Mouse (Mus musculus) heart, embryonic 13.5 days (tissue): ENCODE data around the gene Gm42957. TPM values are rescaled to one million over a fixed set of nuclear protein-coding genes. Genes with fewer than 3 reads are reported as not detected.

Experiments
- ATAC-seq: fragments of 200-750 bp; cut with Nextera tagmentation; 2 replicates; pipeline ENCODE4 v1.8.0; 2017; ENCODE audit warnings: moderate TSS enrichment; ENCODE audit not compliant: insufficient number of reproducible peaks, low FRiP score, low TSS enrichment; ENCODE audit errors: extremely low read depth
- H3K27ac ChIP-seq: fragments of 300-500 bp; sonication (generic); replicated peaks from 2 replicates; pipeline ENCODE4 v1.5.1; 2015; ENCODE audit warnings: moderate library complexity, mild to moderate bottlenecking, inconsistent platforms
- H3K27me3 ChIP-seq: fragments of 300-500 bp; sonication (generic); replicated peaks from 2 replicates; pipeline ENCODE4 v1.6.1; 2015; ENCODE audit warnings: mild to moderate bottlenecking, inconsistent platforms
- H3K36me3 ChIP-seq: fragments of 300-500 bp; sonication (generic); 2 replicates; pipeline ENCODE4 v1.6.1; 2015; ENCODE audit warnings: mild to moderate bottlenecking, inconsistent platforms
- H3K4me1 ChIP-seq: fragments of 300-500 bp; sonication (generic); 2 replicates; pipeline ENCODE4 v1.6.1; 2015; ENCODE audit warnings: inconsistent platforms
- H3K4me2 ChIP-seq: fragments of 300-500 bp; sonication (generic); 2 replicates; pipeline ENCODE4 v1.6.1; 2015; ENCODE audit warnings: inconsistent platforms, mild to moderate bottlenecking, moderate library complexity
- H3K4me3 ChIP-seq: fragments of 300-500 bp; sonication (generic); 2 replicates; pipeline ENCODE4 v1.5.1; 2015; ENCODE audit warnings: moderate library complexity, mild to moderate bottlenecking, inconsistent platforms
- H3K9ac ChIP-seq: fragments of 300-500 bp; sonication (generic); 2 replicates; pipeline ENCODE4 v1.6.1; 2015; ENCODE audit warnings: inconsistent platforms, mild to moderate bottlenecking, moderate library complexity
- H3K9me3 ChIP-seq: fragments of 300-500 bp; sonication (generic); 2 replicates; pipeline ENCODE4 v1.6.1; 2016; ENCODE audit warnings: inconsistent platforms
- WGBS: fragments of 180-500 bp; shearing (Covaris S2); methylation state at CpG from one replicate; pipeline ENCODE4 v1.1.7; 2015; ENCODE audit warnings: mixed read lengths; 5-methylcytosine and 5-hydroxymethylcytosine counted together
- polyA plus RNA-seq: library from polyadenylated mRNA; unstranded; fragments of >200 nt; fragmentation: Nextera tagmentation; extraction: Ambion mirVana; gene quantifications from 2 replicates; pipeline ENCODE4 v1.2.1, GENCODE M21; 2015

Gene Gm42957
- polyA plus RNA-seq, 1 experiment from 2014 or later = 0.05 TPM

DNA sequence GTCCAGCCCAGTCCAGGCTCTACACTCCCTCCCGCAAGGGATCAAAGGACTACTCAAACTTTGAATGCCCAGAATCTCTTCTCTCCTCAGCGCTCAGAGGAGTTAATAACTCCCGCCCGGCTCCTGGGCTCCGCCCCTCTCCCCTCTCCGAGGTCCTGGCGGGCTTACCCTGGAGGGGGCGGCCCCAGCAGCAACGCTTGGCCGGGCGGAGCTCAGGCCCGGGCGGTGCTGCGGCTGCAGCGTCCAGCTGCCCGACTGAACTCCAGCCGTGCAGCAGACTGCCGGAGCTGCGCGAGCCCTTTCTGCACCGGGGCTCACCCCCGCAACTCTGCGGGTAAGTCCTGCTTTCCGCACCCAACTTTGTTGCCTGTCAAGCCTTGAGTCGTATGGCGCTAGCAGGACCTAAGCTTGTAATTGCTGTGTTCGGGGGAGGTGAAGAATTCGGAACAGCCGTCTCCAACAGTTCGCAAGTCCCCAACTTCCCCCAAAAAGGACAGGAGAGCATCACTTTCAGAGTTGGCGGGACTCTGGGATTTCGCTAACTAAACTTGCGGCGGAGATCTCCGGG is 61.0 kb downstream of the Gm42957 start, which contains the start of gene Pias3:
Gene Pias3, plus strand, starts transcription at position 187 of the 568 bp plus-strand sequence.
- no peaks in the 10 kb centered on the region for H3K27me3 ChIP-seq
- peak within 1 kb of the TSS; percentile 91 for H3K9ac ChIP-seq
- ATAC-seq = peak; percentile 74
- peaks cover 33% of the 10 kb centered on the region for H3K4me1 ChIP-seq
- peak within 1 kb of the TSS; percentile 85 for H3K4me3 ChIP-seq
- no peaks in the 10 kb centered on the region for H3K9me3 ChIP-seq
- H3K27ac ChIP-seq = peak within 1 kb of the TSS; percentile 93
- under 1% methylated on average over 35 of the region's 35 CpGs for WGBS
- peaks cover 21% of the 10 kb centered on the region for H3K36me3 ChIP-seq
- H3K4me2 ChIP-seq = peak within 1 kb of the TSS; percentile 86

DNA sequence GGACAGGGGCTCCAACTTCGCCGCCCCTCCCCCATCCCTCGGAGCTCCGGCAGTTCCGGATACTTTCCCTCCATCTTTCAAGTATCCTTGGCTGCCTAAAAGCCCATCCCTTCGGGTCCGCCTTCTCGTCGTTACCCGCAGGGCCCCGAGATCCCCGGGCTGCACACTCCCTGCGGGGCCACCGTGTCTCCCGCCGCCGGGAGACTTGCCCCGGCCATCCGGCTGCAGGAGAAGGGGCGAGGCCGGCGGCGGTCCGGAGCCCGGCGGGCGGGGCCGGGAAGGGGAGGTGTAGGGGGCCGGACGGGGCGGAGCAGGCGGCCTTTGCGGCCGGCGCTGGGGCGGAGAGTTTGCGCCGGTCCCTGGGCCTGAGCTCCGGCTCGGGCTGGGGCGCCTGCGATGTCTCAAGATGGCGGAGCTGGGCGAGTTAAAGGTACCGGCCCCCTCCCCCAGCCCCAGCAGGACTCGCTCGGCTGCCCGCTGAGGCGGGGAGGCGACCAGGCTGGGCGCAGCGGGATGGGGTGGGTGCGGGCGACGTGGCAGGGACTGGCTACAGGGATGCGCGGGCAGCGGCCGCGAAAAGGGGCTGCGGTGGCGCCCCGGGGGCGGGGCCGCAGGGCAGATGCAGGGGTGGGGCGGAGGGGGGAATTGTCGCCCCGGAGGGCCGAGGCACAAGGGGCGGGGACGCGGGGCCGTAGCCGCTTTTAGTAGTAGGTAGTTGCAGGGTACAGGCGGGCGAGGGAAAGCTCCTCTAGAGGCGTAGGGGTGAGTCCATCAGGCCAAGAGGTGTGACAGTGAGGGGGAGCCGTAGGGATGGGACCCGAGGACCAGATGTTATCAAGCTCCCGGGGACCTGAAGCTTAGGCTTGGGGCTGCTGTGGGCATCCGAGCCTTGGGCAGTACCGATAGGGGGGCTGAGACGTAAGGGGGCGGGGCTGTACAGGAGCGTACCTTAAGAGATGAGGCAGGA is 61.8 kb downstream of the Gm42957 start:
- peak; percentile 91 for ATAC-seq
- peak overlapping the region; percentile 85 for H3K4me3 ChIP-seq
- WGBS = under 1% methylated on average over 78 of the region's 85 CpGs
- H3K9ac ChIP-seq = peak overlapping the region; percentile 91
- H3K27me3 ChIP-seq = no peaks in the 10 kb centered on the region
- peak overlapping the region; percentile 86 for H3K4me2 ChIP-seq
- peaks cover 29% of the 10 kb centered on the region for H3K36me3 ChIP-seq
- no peaks in the 10 kb centered on the region for H3K9me3 ChIP-seq
- peaks cover 33% of the 10 kb centered on the region for H3K4me1 ChIP-seq
- peak overlapping the region; percentile 93 for H3K27ac ChIP-seq

DNA sequence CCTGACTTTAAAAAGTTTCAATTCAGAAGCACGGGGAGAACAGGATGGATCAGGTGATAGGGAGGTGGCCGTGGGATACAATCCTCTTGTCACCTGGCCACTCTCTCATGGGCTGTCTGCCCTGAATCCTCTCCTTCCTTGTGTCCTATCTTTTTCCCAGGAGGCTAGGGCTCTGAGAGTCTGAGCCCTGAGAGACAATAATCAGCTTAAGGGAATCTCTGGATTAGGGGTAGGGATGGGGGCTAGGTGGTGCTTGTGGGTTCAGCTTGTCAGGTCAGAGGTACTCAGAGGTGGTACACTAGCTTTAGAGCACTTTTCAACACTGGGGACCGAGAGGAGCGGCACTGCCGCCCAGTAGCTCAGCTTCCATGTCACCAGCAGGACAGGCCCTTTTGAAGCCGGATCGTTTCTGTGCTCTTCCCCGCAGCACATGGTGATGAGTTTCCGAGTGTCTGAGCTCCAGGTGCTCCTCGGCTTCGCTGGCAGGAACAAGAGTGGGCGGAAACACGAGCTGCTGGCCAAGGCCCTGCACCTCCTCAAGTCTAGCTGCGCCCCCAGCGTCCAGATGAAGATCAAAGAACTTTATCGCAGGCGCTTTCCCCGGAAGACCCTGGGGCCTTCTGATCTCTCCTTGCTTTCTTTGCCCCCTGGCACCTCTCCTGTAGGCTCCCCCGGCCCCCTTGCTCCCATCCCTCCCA is 63.9 kb downstream of the Gm42957 start:
- no peak for ATAC-seq
- Histone ChIP-seq H3K27ac (no peak overlapping the region), H3K9ac (peak overlapping the region; percentile 44), H3K4me2 (0 out of 2 replicates have a peak overlapping the region, but pooled peaks have one; percentile 1), H3K9me3 (no peaks in the 10 kb centered on the region), H3K4me3 (no peak overlapping the region; the same call in 1 of the 2 replicates), H3K4me1 (peaks cover 30% of the 10 kb centered on the region), H3K27me3 (no peaks in the 10 kb centered on the region), H3K36me3 (peaks cover 49% of the 10 kb centered on the region)
- WGBS = 42% methylated on average over 19 of the region's 19 CpGs

DNA sequence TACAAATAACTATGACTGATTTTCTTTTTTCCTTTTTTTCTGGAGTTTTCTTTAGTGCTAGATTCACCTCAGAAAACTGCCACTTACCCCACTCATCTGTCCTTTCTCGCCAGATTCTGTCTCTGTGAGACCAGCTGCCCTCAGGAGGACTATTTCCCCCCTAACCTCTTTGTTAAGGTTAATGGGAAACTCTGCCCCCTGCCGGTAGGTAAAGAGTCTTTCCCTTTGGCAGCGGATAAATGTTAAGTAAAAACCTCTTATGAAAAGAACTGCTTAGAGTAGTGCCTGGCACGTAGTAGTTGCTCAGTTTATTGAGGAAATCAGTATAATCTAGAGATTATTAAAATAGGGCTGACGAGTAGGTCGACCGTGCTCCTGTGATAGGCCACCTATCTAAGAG is 65.1 kb downstream of the Gm42957 start:
- no peaks in the 10 kb centered on the region for H3K9me3 ChIP-seq
- H3K27me3 ChIP-seq = no peaks in the 10 kb centered on the region
- peaks cover 62% of the 10 kb centered on the region for H3K36me3 ChIP-seq
- H3K4me2 ChIP-seq = no peak overlapping the region
- H3K4me3 ChIP-seq = no peak overlapping the region
- no peak for ATAC-seq
- H3K4me1 ChIP-seq = peaks cover 23% of the 10 kb centered on the region
- WGBS = 49% methylated on average over 7 of the region's 7 CpGs
- H3K9ac ChIP-seq = no peak overlapping the region
- no peak overlapping the region for H3K27ac ChIP-seq

DNA sequence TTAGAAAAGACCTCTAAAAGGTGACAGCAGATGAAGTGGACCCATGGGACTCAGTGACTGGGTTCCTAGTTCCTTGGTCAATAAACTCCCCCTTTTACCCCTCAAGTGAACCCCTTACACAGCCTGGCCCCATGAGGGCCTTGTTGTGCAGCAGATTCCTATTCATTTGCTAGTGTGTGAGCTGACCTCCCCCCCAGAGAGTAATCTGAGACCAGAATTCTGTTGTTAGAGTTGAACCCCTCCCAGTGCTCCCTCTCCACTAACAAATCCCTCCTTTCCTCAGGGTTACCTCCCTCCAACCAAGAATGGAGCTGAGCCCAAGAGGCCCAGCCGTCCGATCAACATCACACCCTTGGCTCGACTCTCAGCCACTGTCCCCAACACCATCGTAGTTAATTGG is 65.7 kb downstream of the Gm42957 start:
- no peaks in the 10 kb centered on the region for H3K9me3 ChIP-seq
- no peak overlapping the region for H3K4me3 ChIP-seq
- no peak overlapping the region for H3K4me2 ChIP-seq
- WGBS = 87% methylated on average over 4 of the region's 4 CpGs
- peaks cover 66% of the 10 kb centered on the region for H3K36me3 ChIP-seq
- no peaks in the 10 kb centered on the region for H3K27me3 ChIP-seq
- H3K27ac ChIP-seq = no peak overlapping the region
- no peak overlapping the region for H3K9ac ChIP-seq
- H3K4me1 ChIP-seq = peaks cover 16% of the 10 kb centered on the region
- no peak for ATAC-seq

Other genes with a start within 250 kb of the Gm42957 start
- 0.68 and 0.78 TPM in 2 replicates for gene BC107364, start 183.2 kb upstream of the Gm42957 start, polyA plus RNA-seq
- gene Hfe2, start 110.3 kb upstream of the Gm42957 start, polyA plus RNA-seq = 7.4 and 7.5 TPM in 2 replicates
- 156 and 165 TPM in 2 replicates for gene Txnip, start 77.5 kb upstream of the Gm42957 start, polyA plus RNA-seq
- gene Gm16253, start 58.5 kb upstream of the Gm42957 start, polyA plus RNA-seq = 1.6 and 1.7 TPM in 2 replicates
- 33.5 and 36.1 TPM in 2 replicates for gene Polr3gl, start 41.3 kb upstream of the Gm42957 start, polyA plus RNA-seq
- 6.5 and 8.1 TPM in 2 replicates for gene Ankrd34a, start 38.8 kb upstream of the Gm42957 start, polyA plus RNA-seq
- gene Lix1l, start 34.3 kb upstream of the Gm42957 start, polyA plus RNA-seq = 4.6 and 5.2 TPM in 2 replicates
- 80.7 and 84.5 TPM in 2 replicates for gene Rbm8a, start 5.5 kb upstream of the Gm42957 start, polyA plus RNA-seq
- gene Pex11b, start 98 bp upstream of the Gm42957 start, polyA plus RNA-seq = 35.8 and 37.3 TPM in 2 replicates
- 0.82 and 1.1 TPM in 2 replicates for gene Itga10, start 10.1 kb downstream of the Gm42957 start, polyA plus RNA-seq
- 0.09 and 0.33 TPM in 2 replicates for gene Ankrd35, start 34.7 kb downstream of the Gm42957 start, polyA plus RNA-seq
- gene Pias3, start 60.9 kb downstream of the Gm42957 start, polyA plus RNA-seq = 36.0 and 37.7 TPM in 2 replicates
- 7.1 and 7.2 TPM in 2 replicates for gene Nudt17, start 73.1 kb downstream of the Gm42957 start, polyA plus RNA-seq
- gene Polr3c, start 92.2 kb downstream of the Gm42957 start, polyA plus RNA-seq = 25.2 and 29.3 TPM in 2 replicates
- gene Rnf115, start 92.2 kb downstream of the Gm42957 start, polyA plus RNA-seq = 36.9 and 44.8 TPM in 2 replicates
- 0.08 and 0.38 TPM in 2 replicates for gene Pdzk1, start 193.8 kb downstream of the Gm42957 start, polyA plus RNA-seq
- gene Cd160, start 193.9 kb downstream of the Gm42957 start, polyA plus RNA-seq = 0.36 TPM in 1 of 2 replicates, not detected in the other